Mouse (Mus musculus) embryonic facial prominence, embryonic 14.5 days (tissue): ENCODE measurements around the gene Snx21. TPM values are rescaled to one million over a fixed set of nuclear protein-coding genes. Genes with fewer than 3 reads are reported as not detected.

Experiments
- ATAC-seq: fragments of 200-750 bp; cut with Nextera tagmentation; 2 replicates; pipeline ENCODE4 v1.8.0; 2017; ENCODE audit warnings: low read depth, moderate number of reproducible peaks, moderate TSS enrichment
- DNase-seq: peaks from one replicate; pipeline ENCODE4 v3.0.0-alpha.2; 2015; ENCODE audit warnings: low spot score
- H3K27ac ChIP-seq: fragments of 300-500 bp; sonication (generic); replicated peaks from 2 replicates; pipeline ENCODE4 v1.5.1; 2014; ENCODE audit warnings: low read depth, mild to moderate bottlenecking, low read length, moderate library complexity
- H3K27me3 ChIP-seq: fragments of 300-500 bp; sonication (generic); replicated peaks from 2 replicates; pipeline ENCODE4 v1.6.1; 2014; ENCODE audit warnings: low read length; ENCODE audit not compliant: control insufficient read depth, insufficient read depth
- H3K36me3 ChIP-seq: fragments of 300-500 bp; sonication (generic); 2 replicates; pipeline ENCODE4 v1.6.1; 2014; ENCODE audit warnings: low read length, mixed read lengths; ENCODE audit not compliant: control insufficient read depth, insufficient read depth
- H3K4me1 ChIP-seq: fragments of 300-500 bp; sonication (generic); 2 replicates; pipeline ENCODE4 v1.6.1; 2014; ENCODE audit warnings: antibody characterized with exemption, low read length; ENCODE audit not compliant: control insufficient read depth, insufficient read depth
- H3K4me2 ChIP-seq: fragments of 300-500 bp; sonication (generic); 2 replicates; pipeline ENCODE4 v1.6.1; 2014; ENCODE audit warnings: low read depth, mild to moderate bottlenecking, low read length, moderate library complexity, mixed read lengths
- H3K4me3 ChIP-seq: fragments of 300-500 bp; sonication (generic); 2 replicates; pipeline ENCODE4 v1.5.1; 2014; ENCODE audit warnings: low read depth, mild to moderate bottlenecking, low read length
- H3K9ac ChIP-seq: fragments of 300-500 bp; sonication (generic); 2 replicates; pipeline ENCODE4 v1.6.1; 2014; ENCODE audit warnings: low read depth, mild to moderate bottlenecking, low read length, moderate library complexity, mixed read lengths
- H3K9me3 ChIP-seq: fragments of 300-500 bp; sonication (generic); 2 replicates; pipeline ENCODE4 v1.6.1; 2016; ENCODE audit warnings: low read length; ENCODE audit not compliant: control insufficient read depth
- WGBS: fragments of 180-500 bp; shearing (Covaris S2); extraction: QIAGEN DNeasy Blood & Tissue Kit; methylation state at CpG from one replicate; pipeline ENCODE4 v1.1.7; 2014; 5-methylcytosine and 5-hydroxymethylcytosine counted together
- polyA plus RNA-seq: library from polyadenylated mRNA; unstranded; fragments of >200 nt; fragmentation: Nextera tagmentation; extraction: Ambion mirVana; gene quantifications from 2 replicates; pipeline ENCODE4 v1.2.1, GENCODE M21; 2014

The Snx21 gene
- polyA plus RNA-seq, 1 experiment from 2014 or later = 28.3 TPM

DNA sequence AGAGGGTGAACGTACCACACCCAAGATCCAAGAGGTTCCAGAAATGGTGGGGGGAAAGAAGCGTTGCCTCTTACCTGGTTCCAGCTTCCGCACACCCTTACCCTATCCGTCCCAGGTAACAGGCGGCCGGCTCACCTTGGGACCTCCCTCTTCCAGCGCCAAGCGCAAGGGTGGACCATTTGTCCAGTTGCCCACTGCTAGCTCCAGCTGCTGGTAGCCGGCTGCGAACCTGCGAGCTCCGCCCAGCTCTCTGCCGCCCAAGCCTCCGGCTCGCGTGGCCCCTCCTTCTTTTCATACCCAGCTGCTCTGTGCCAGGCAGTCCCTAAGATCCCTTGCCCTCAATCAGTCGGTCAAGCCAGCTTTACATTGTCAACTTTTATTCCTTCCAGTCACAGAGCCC lies 8.8 kb upstream of the Snx21 start:
- 57% methylated on average over 14 of the region's 17 CpGs for WGBS
- DNase-seq = no peak

DNA sequence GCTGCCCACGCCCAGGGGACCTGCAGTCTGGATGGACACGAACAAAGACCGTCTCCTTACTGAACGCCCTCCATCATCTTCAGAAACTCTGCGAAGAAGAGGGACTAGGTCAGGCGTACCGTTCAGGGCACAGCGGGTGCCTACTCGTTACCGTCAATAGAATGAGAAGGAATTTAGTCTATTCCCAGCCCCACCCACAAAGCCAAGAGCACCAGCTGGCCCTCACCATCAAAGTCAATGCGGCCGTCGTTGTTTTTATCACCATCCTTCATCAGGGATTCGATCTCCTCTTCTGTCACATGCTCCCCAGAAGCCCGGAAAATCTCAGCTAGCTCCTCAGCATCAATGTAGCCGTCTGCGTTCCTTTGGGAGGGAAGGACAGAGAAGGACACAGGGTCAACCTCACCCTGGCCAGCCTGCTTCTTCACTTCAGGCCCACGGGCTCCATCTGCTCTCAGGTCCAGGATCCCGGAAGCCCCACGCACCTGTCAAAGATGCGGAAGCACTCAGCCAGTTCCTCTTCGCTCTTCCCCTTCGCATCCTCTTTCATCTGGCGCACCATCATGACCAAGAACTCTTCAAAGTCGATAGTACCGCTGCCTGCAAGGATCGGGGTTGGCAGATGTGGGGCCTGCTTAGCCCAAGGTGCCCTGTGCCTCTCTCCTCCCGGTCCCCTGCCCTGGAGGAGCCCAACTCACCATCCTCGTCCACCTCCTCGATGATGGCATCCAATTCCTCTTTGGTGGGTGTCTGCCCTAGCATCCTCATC lies 8.2 kb upstream of the Snx21 start:
- Histone ChIP-seq H3K4me3 (no peak overlapping the region), H3K36me3 (peaks cover 6% of the 10 kb centered on the region; the same call in 1 of the 2 replicates), H3K4me1 (no peaks in the 10 kb centered on the region; the same call in 1 of the 2 replicates), H3K9me3 (no peaks in the 10 kb centered on the region), H3K4me2 (0 out of 2 replicates have a peak overlapping the region, but pooled peaks have one; percentile 10), H3K27me3 (no peaks in the 10 kb centered on the region), H3K9ac (no peak overlapping the region), H3K27ac (no peak overlapping the region)
- WGBS = 79% methylated on average over 30 of the region's 30 CpGs
- DNase-seq (no peak), ATAC-seq (no peak)

More for the DNA sequence above, 8.8 kb upstream of the Snx21 start:
- Histone ChIP-seq H3K36me3 (peaks cover 12% of the 10 kb centered on the region), H3K27ac (no peak overlapping the region), H3K4me3 (no peak overlapping the region), H3K27me3 (no peaks in the 10 kb centered on the region), H3K4me2 (no peak overlapping the region), H3K4me1 (peaks cover 6% of the 10 kb centered on the region; the same call in 1 of the 2 replicates), H3K9me3 (no peaks in the 10 kb centered on the region), H3K9ac (no peak overlapping the region)
- ATAC-seq = no peak

DNA sequence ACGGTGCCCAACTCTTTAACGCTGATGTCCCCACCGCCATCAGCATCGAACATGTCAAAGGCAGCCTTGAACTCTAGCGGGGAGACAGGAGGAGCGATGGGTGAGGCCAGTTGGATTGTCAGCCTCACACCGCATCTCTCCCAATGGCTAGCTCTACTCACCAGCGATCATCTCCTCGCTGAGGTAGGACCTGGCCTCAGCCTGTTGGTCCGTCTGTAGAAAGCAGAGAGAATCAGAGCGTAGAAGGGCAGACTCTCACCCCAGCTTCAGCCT lies 7.7 kb upstream of the Snx21 start:
- Histone ChIP-seq H3K4me2 (0 out of 2 replicates have a peak overlapping the region, but pooled peaks have one; percentile 10), H3K4me3 (no peak overlapping the region), H3K9me3 (no peaks in the 10 kb centered on the region), H3K27me3 (no peaks in the 10 kb centered on the region), H3K27ac (no peak overlapping the region), H3K4me1 (no peaks in the 10 kb centered on the region), H3K36me3 (peaks cover 4% of the 10 kb centered on the region; the same call in 1 of the 2 replicates), H3K9ac (no peak overlapping the region)
- no peak for DNase-seq
- 90% methylated on average over 11 of the region's 11 CpGs for WGBS
- ATAC-seq = no peak

DNA sequence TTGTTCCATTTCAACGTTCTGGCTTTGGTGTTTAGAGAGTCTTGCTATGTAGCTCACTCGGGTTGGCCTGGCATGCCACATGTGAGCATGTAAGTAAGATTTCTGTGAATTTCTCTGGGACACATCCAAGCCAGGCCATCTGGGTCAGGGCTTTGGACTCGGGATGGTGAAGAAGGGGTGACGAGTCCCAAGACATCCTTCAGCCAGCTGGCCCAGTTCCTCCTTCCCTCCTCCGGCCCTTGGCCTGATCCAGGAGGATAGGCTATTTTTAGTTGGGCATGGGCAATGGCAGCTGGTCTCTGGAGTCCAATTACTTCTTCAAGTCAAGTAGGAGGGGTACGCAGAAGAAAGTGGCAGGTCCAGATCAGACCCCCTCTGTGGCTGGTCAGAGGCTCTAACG lies 6.8 kb upstream of the Snx21 start:
- H3K27ac ChIP-seq = no peak overlapping the region
- no peak for ATAC-seq
- no peak for DNase-seq
- no peaks in the 10 kb centered on the region for H3K9me3 ChIP-seq
- no peaks in the 10 kb centered on the region for H3K36me3 ChIP-seq
- 73% methylated on average over 7 of the region's 7 CpGs for WGBS
- no peak overlapping the region for H3K4me3 ChIP-seq
- H3K27me3 ChIP-seq = no peaks in the 10 kb centered on the region
- no peaks in the 10 kb centered on the region for H3K4me1 ChIP-seq
- H3K9ac ChIP-seq = no peak overlapping the region
- H3K4me2 ChIP-seq = no peak overlapping the region

DNA sequence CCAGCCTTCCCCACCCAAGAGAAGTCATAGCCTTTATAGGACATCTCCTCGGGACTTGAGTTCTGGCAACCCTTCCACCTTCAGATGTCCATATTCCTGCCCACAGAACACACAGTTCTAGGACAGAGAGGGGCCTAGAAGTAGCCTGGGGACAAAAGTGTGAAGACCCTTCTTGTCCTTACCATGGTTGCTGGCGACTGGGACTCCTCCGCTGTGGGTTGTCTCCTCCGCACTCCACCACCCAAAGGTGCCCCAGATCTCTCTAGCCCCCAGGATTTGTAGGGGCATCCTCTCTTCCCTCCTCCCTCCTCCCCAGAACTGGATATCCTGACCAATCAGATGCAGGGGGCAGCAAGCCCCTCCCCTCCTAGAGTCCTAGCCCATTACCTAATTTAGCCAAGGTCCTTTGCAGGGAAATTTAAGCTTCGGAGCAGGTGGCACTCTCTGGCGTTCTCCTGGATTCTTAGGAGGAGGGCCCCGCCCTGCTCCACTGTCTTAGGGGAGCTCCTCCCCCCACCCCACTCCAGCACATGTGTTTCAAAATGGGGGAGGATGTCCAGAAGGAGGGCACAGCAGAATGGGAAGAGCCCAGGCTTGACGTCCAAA lies 6.0 kb upstream of the Snx21 start, which contains the start of gene Tnnc2:
Gene Tnnc2, minus strand, starts transcription at position 487 of the 606 bp plus-strand sequence.
- peak; percentile 46 for DNase-seq
- 65% methylated on average over 8 of the region's 8 CpGs for WGBS
- H3K4me3 ChIP-seq = peak within 1 kb of the TSS; percentile 6; the same call in 1 of the 2 replicates
- no peaks in the 10 kb centered on the region for H3K36me3 ChIP-seq
- ATAC-seq = no peak
- no peaks in the 10 kb centered on the region for H3K9me3 ChIP-seq
- no peak within 1 kb of the TSS for H3K4me2 ChIP-seq
- H3K27ac ChIP-seq = no peak within 1 kb of the TSS
- H3K4me1 ChIP-seq = no peaks in the 10 kb centered on the region
- no peak within 1 kb of the TSS for H3K9ac ChIP-seq
- no peaks in the 10 kb centered on the region for H3K27me3 ChIP-seq

DNA sequence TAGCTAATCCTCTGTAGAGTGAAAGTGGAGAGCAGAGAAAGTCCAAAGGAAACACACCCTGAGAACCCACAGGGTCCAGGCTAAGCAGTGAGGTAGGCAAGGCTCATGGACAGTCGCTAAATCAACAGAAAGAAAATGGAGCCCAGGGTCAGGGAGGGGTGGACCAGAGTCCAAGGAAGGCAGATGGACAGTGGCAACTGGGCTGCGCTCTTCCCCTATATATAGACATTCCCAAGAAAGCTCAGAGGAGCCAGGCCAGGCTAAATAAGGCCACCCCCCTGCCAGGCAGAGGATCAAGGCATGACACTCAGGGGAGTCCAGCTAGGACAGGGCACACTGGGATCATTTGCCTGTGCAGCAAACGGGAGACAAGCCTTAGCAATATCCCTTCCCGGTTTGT lies 3.7 kb upstream of the Snx21 start:
- DNase-seq (no peak), ATAC-seq (no peak)
- no peaks in the 10 kb centered on the region for H3K36me3 ChIP-seq
- no peak overlapping the region for H3K9ac ChIP-seq
- WGBS = 62% methylated on average over 4 of the region's 4 CpGs
- no peak overlapping the region for H3K27ac ChIP-seq
- no peak overlapping the region for H3K4me2 ChIP-seq
- H3K27me3 ChIP-seq = no peaks in the 10 kb centered on the region
- H3K9me3 ChIP-seq = no peaks in the 10 kb centered on the region
- H3K4me3 ChIP-seq = no peak overlapping the region
- H3K4me1 ChIP-seq = peaks cover 5% of the 10 kb centered on the region

DNA sequence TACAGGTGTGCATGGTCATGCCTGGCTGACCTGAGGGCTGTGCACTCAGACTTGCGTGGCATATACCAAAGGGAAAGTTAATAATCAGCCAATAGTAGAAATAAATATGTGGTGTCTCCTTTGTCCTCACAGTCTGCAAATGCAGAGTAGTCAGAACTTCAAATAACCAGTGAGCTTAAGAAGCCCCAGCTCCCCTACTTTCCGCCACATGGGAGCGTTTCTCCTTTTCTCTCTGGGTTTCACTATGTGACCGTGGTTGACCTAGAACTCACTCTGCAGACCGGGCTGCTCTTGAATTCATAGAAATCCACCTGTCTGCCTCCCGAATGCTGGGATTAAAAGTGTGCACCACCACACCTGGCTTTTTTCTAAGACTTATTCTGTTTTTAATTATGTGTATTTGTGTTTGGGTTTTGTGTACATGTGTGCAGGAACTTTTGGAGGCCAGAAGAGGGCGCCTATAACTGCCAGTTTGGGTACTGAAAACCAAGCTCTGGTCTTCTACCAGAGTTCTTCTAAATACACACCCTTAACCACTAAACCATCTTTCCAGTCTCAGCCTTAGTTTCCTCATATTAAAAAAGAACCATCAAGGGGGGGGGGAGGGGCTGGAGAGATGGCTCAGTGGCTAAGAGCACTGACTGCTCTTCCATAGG lies 1.6 kb upstream of the Snx21 start:
- Histone ChIP-seq H3K9me3 (no peaks in the 10 kb centered on the region), H3K27me3 (no peaks in the 10 kb centered on the region), H3K27ac (no peak overlapping the region), H3K4me3 (no peak overlapping the region), H3K9ac (no peak overlapping the region), H3K36me3 (0 out of 2 replicates have a peak, but pooled peaks cover 5% of the 10 kb centered on the region), H3K4me1 (peaks cover 8% of the 10 kb centered on the region), H3K4me2 (no peak overlapping the region)
- no peak for DNase-seq
- WGBS = 71% methylated on average over 7 of the region's 7 CpGs
- no peak for ATAC-seq

DNA sequence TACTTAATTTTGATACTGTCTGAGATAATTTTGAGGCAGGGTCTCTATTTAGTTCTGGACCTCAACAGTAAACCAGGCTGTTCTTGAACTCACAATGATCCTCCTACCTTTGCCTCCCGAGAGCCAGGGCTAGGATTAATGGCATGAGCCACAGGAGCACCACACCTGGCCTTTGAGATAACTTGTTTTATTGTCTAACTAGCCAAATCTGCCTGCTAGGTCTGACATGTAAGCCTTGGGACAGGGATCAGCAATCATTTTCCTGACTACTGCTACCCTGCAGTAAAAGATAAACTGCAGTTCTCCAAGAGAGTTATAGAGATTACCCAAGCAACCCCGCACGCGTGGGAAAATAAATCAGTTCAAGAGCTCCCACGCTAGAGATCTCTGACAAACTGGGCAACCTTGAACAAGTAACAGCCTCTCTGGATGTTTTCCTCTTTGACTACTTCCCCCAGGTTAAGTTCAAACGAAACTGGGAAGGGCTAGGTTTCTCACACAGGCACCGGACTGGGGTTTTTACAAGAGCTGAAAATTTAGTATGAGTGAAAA lies 678 bp upstream of the Snx21 start:
- Histone ChIP-seq H3K4me1 (peaks cover 8% of the 10 kb centered on the region), H3K36me3 (0 out of 2 replicates have a peak, but pooled peaks cover 11% of the 10 kb centered on the region), H3K4me3 (peak overlapping the region; percentile 66), H3K9ac (peak overlapping the region; percentile 83), H3K27ac (peak overlapping the region; percentile 82), H3K27me3 (no peaks in the 10 kb centered on the region), H3K4me2 (peak overlapping the region; percentile 87), H3K9me3 (no peaks in the 10 kb centered on the region)
- WGBS = 11% methylated on average over 7 of the region's 7 CpGs
- DNase-seq (no peak), ATAC-seq (no peak)
